Mouse (Mus musculus): ENCODE data around the gene Ly6g6f. TPM values are rescaled to one million over a fixed set of nuclear protein-coding genes. Genes with fewer than 3 reads are reported as not detected.
A peak's percentile ranks its signal among the peaks of the same experiment; 100 is the strongest.
"Not testable (repeated sequence)": the region's sequence is repeated elsewhere in the genome, so short reads cannot be mapped to it uniquely, and the experiment has no call there.

Gene Ly6g6f
- polyA plus RNA-seq, 1 experiment from 2014 or later, result 0.13 TPM

DNA sequence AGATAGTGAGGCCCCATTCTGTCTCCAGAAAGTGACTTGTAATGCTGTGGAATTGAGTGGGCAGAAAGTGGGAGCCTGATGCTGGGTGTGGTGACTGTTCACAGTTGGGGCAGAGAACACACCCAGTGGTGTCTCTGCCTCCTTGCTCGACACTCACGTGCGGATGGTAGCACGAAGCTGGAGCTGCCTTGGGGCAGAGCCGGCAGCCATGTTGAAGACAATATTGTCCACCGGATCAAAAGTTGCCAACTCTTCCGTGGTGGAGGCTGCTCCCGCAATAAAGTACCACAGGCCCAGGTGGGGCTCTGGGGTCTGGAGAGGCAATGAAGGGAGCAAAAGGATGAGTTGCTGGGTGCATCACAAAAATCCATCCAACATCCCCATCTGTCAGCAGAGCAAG, 45.6 kb upstream of the Ly6g6f start:
- Histone ChIP-seq H3K27me3 (ENCODE audit: control insufficient read depth, insufficient read depth, low read length) (no peaks in the 10 kb centered on the region), H3K4me1 (replicated peaks; ENCODE audit: control insufficient read depth, insufficient read depth) (peaks cover 3% of the 10 kb centered on the region; the same call in 1 of the 2 replicates), H3K4me3 (ENCODE audit: low read depth, low read length) (no peak overlapping the region), H3K36me3 (ENCODE audit: control insufficient read depth, insufficient read depth, low read length) (no peaks in the 10 kb centered on the region; the same call in none of the 2 replicates), H3K27ac (replicated peaks) (no peak overlapping the region), H3K9ac (ENCODE audit: low read length) (no peak overlapping the region), H3K9me3 (ENCODE audit: control insufficient read depth, low read length) (no peaks in the 10 kb centered on the region), H3K4me2 (replicated peaks; ENCODE audit: low read depth) (no peak overlapping the region)
- WGBS, result 91% methylated on average over 8 of the region's 8 CpGs
- DNase-seq (ENCODE audit: low spot score), result no peak
- TF ChIP-seq EP300 (optimal IDR thresholded peaks at IDR 0.05), result no peak
- TF ChIP-seq CTCF (IDR thresholded peaks at IDR 0.05; ENCODE audit: low read depth), result no peak
- no peak for ATAC-seq (ENCODE audit: low FRiP score, low TSS enrichment)

DNA sequence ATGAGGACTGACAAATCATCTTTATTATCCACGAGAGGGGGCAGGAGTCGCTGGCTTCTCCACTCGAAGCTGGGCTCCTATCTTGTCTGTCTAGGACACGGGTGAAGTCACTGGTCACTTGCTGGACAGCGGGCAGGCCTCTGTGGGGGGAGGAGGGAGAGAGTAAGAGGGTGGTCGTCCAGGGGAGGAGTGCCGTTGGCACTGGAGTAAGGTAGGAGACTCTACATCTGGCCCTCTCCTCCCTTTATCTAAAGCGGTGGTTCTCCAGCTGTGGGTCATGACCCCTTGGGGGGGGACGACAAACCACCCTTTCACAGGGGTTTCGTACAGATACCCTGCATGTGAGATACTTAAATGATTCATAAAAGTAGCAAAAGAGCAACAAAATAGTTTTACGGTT, 43.6 kb upstream of the Ly6g6f start:
- H3K4me3 ChIP-seq (ENCODE audit: low read depth, low read length), result no peak overlapping the region
- H3K36me3 ChIP-seq (ENCODE audit: control insufficient read depth, insufficient read depth, low read length), result no peaks in the 10 kb centered on the region; the same call in none of the 2 replicates
- H3K9me3 ChIP-seq (ENCODE audit: control insufficient read depth, low read length), result no peaks in the 10 kb centered on the region
- no peak overlapping the region for H3K9ac ChIP-seq (ENCODE audit: low read length)
- ATAC-seq (ENCODE audit: low FRiP score, low TSS enrichment) (no peak), DNase-seq (ENCODE audit: low spot score) (no peak)
- no peaks in the 10 kb centered on the region for H3K27me3 ChIP-seq (ENCODE audit: control insufficient read depth, insufficient read depth, low read length)
- peaks cover 3% of the 10 kb centered on the region; the same call in 1 of the 2 replicates for H3K4me1 ChIP-seq (replicated peaks; ENCODE audit: control insufficient read depth, insufficient read depth)
- no peak overlapping the region for H3K4me2 ChIP-seq (replicated peaks; ENCODE audit: low read depth)
- WGBS, result 73% methylated on average over 11 of the region's 11 CpGs
- TF ChIP-seq CTCF (IDR thresholded peaks at IDR 0.05; ENCODE audit: low read depth), result no peak
- no peak for TF ChIP-seq EP300 (optimal IDR thresholded peaks at IDR 0.05)
- H3K27ac ChIP-seq (replicated peaks), result no peak overlapping the region

DNA sequence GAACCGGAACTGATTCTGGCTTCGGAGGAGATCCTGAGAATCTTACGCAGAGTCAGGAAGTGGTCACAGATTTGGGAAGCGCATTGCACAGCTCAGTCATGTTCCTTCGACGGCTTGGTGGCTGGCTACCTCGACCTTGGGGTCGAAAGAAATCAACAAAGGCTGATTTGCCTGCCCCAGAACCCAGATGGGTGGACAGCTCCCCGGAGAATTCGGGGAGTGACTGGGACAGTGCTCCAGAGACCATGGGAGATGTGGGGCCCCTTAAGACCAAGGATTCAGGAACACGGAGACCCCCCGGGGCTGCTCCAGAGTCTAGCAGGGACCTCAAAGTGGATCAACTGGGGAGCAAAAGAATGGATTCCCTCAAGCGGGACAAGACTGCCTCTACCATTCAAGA, 41.6 kb upstream of the Ly6g6f start:
- Histone ChIP-seq H3K36me3 (ENCODE audit: control insufficient read depth, insufficient read depth, low read length) (no peaks in the 10 kb centered on the region; the same call in none of the 2 replicates), H3K4me1 (replicated peaks; ENCODE audit: control insufficient read depth, insufficient read depth) (peaks cover 3% of the 10 kb centered on the region; the same call in 1 of the 2 replicates), H3K27me3 (ENCODE audit: control insufficient read depth, insufficient read depth, low read length) (no peaks in the 10 kb centered on the region), H3K9ac (ENCODE audit: low read length) (peak overlapping the region; percentile 77), H3K4me3 (ENCODE audit: low read depth, low read length) (peak overlapping the region; percentile 61), H3K4me2 (replicated peaks; ENCODE audit: low read depth) (peak overlapping the region; percentile 85), H3K9me3 (ENCODE audit: control insufficient read depth, low read length) (no peaks in the 10 kb centered on the region), H3K27ac (replicated peaks) (peak overlapping the region; percentile 87)
- WGBS, result 47% methylated on average over 13 of the region's 13 CpGs
- no peak for DNase-seq (ENCODE audit: low spot score)
- TF ChIP-seq CTCF (IDR thresholded peaks at IDR 0.05; ENCODE audit: low read depth), result no peak
- no peak for TF ChIP-seq EP300 (optimal IDR thresholded peaks at IDR 0.05)
- ATAC-seq (ENCODE audit: low FRiP score, low TSS enrichment), result no peak

DNA sequence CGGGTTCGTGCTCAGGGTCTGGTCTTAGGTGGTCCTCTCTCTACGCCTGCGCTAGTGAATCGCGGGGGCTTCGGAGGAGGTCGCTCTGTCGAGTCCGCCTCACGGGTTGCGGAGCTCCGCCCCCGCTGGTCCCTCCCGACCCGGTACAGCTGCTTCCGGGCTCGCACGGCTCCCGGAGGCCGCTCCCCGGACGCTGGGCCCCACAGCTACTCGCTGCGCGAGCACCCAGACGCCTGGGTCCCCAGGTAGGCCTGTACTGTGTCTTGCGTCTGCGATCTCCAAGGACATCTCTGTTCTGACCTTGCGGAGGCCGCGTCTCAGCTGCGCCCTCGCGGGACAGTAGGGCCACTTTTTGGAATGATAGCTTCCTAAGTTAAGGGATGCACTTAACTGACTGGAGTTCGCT, 40.8 kb upstream of the Ly6g6f start, which contains the start of gene D17H6S53E:
Gene D17H6S53E, plus strand, starts transcription at position 168 of the 406 bp plus-strand sequence.
- WGBS, result under 1% methylated on average over 34 of the region's 36 CpGs
- peak within 1 kb of the TSS; percentile 87 for H3K27ac ChIP-seq (replicated peaks)
- H3K27me3 ChIP-seq (ENCODE audit: control insufficient read depth, insufficient read depth, low read length), result no peaks in the 10 kb centered on the region

DNA sequence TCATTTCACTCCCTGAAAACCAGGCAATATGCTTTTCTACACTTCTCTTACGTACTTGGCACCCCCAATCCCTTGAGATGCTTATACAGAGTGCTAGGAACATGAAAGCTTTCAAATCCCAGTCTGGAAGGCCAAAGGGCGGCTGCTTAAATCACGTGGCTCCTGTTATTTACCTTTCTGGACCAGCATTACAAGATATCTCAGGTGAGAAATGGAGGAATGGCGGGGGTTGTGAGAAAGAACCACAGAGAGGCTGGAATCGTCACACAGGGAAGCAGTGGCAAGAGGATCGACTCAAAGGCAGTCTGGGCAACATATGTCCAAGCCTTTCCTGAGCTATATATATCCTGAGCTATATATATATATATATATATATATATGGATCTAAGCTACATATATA, 40.2 kb upstream of the Ly6g6f start:
- peaks cover 3% of the 10 kb centered on the region; the same call in 1 of the 2 replicates for H3K4me1 ChIP-seq (replicated peaks; ENCODE audit: control insufficient read depth, insufficient read depth)
- peak overlapping the region; percentile 77 for H3K9ac ChIP-seq (ENCODE audit: low read length)
- peak overlapping the region; percentile 61 for H3K4me3 ChIP-seq (ENCODE audit: low read depth, low read length)
- 11% methylated on average over 6 of the region's 6 CpGs for WGBS
- H3K9me3 ChIP-seq (ENCODE audit: control insufficient read depth, low read length), result no peaks in the 10 kb centered on the region
- H3K27ac ChIP-seq (replicated peaks), result peak overlapping the region; percentile 87
- H3K36me3 ChIP-seq (ENCODE audit: control insufficient read depth, insufficient read depth, low read length), result no peaks in the 10 kb centered on the region; the same call in none of the 2 replicates
- peak; percentile 76 for DNase-seq (ENCODE audit: low spot score)
- H3K4me2 ChIP-seq (replicated peaks; ENCODE audit: low read depth), result peak overlapping the region; percentile 85
- H3K27me3 ChIP-seq (ENCODE audit: control insufficient read depth, insufficient read depth, low read length), result no peaks in the 10 kb centered on the region
- TF ChIP-seq EP300 (optimal IDR thresholded peaks at IDR 0.05) (no peak), CTCF (IDR thresholded peaks at IDR 0.05; ENCODE audit: low read depth) (no peak)
- ATAC-seq (ENCODE audit: low FRiP score, low TSS enrichment), result no peak

More for the DNA sequence above, 40.8 kb upstream of the Ly6g6f start, which contains the start of gene D17H6S53E:
- DNase-seq (ENCODE audit: low spot score) (peak; percentile 90), ATAC-seq (ENCODE audit: low FRiP score, low TSS enrichment) (peak; percentile 63)
- peak within 1 kb of the TSS; percentile 61 for H3K4me3 ChIP-seq (ENCODE audit: low read depth, low read length)
- TF ChIP-seq CTCF (IDR thresholded peaks at IDR 0.05; ENCODE audit: low read depth), result 0 out of 2 replicates have a peak, but pooled peaks have one; percentile 2
- TF ChIP-seq EP300 (optimal IDR thresholded peaks at IDR 0.05), result no peak
- H3K36me3 ChIP-seq (ENCODE audit: control insufficient read depth, insufficient read depth, low read length), result no peaks in the 10 kb centered on the region; the same call in none of the 2 replicates
- peak within 1 kb of the TSS; percentile 77 for H3K9ac ChIP-seq (ENCODE audit: low read length)
- H3K9me3 ChIP-seq (ENCODE audit: control insufficient read depth, low read length), result no peaks in the 10 kb centered on the region
- peaks cover 3% of the 10 kb centered on the region; the same call in 1 of the 2 replicates for H3K4me1 ChIP-seq (replicated peaks; ENCODE audit: control insufficient read depth, insufficient read depth)
- peak within 1 kb of the TSS; percentile 85 for H3K4me2 ChIP-seq (replicated peaks; ENCODE audit: low read depth)

DNA sequence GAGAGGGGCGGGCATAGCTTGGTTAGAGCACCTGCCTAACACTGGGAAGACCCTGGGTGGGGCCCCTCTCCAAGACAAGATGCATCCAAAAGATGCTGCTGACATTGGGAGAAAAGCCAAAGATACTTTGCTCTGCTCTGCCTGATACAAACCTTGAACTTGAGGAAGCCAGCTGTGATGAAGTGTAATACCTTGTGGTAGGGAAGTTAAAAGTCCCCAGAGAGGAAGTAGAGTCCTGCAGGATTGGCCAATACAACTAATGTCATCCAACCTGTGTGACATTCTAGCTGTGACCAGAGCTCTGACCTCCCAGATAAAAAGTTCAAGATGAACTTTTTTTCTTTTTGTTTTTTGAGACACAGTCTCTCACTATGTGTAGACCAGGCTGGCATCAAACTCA, 39.7 kb upstream of the Ly6g6f start:
- WGBS, result 87% methylated on average over 1 of the region's 1 CpGs
- Histone ChIP-seq H3K27ac (replicated peaks) (peak overlapping the region; percentile 74), H3K36me3 (ENCODE audit: control insufficient read depth, insufficient read depth, low read length) (no peaks in the 10 kb centered on the region; the same call in 1 of the 2 replicates), H3K4me2 (replicated peaks; ENCODE audit: low read depth) (no peak overlapping the region), H3K27me3 (ENCODE audit: control insufficient read depth, insufficient read depth, low read length) (no peaks in the 10 kb centered on the region), H3K4me1 (replicated peaks; ENCODE audit: control insufficient read depth, insufficient read depth) (peaks cover 3% of the 10 kb centered on the region; the same call in 1 of the 2 replicates), H3K9ac (ENCODE audit: low read length) (no peak overlapping the region), H3K4me3 (ENCODE audit: low read depth, low read length) (no peak overlapping the region), H3K9me3 (ENCODE audit: control insufficient read depth, low read length) (no peaks in the 10 kb centered on the region)
- DNase-seq (ENCODE audit: low spot score) (no peak), ATAC-seq (ENCODE audit: low FRiP score, low TSS enrichment) (no peak)
- TF ChIP-seq CTCF (IDR thresholded peaks at IDR 0.05; ENCODE audit: low read depth) (no peak), EP300 (optimal IDR thresholded peaks at IDR 0.05) (no peak)

DNA sequence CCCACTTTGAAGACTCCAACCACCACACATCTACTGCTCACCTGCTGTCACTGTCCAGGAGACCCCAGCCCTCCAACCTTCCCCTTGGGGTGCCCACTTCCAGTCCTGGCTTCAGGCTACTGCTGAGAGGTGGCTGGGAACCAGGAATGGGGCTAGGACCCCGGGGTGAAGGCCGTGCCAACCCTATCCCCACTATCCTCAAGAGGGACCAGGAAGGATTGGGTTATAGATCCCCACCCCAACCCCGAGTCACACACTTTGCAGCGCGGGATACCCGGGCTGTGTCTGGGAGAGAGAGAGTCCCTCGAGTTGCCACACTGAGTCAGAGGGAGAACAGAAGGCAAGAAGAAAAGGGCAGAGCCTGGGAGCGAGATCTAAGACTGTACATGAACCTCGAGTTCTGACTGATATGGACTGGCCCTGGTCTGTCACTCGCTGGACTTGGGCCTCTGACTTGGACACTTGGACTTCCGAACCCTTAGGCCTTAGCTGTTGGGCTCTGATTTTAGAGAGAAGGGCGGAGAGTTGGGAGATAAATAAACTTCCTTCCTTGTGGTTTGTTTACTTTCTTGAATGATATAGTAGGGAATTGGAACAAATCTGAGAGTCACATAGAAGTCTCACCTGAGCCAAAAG, 39.0 kb upstream of the Ly6g6f start:
- 75% methylated on average over 12 of the region's 12 CpGs for WGBS
- not testable (repeated sequence) for H3K9me3 ChIP-seq (ENCODE audit: control insufficient read depth, low read length); H3K4me2 ChIP-seq (replicated peaks; ENCODE audit: low read depth); H3K4me3 ChIP-seq (ENCODE audit: low read depth, low read length); H3K36me3 ChIP-seq (ENCODE audit: control insufficient read depth, insufficient read depth, low read length); H3K9ac ChIP-seq (ENCODE audit: low read length); H3K27me3 ChIP-seq (ENCODE audit: control insufficient read depth, insufficient read depth, low read length); H3K4me1 ChIP-seq (replicated peaks; ENCODE audit: control insufficient read depth, insufficient read depth)
- peak overlapping the region; percentile 74 for H3K27ac ChIP-seq (replicated peaks)
- ATAC-seq (ENCODE audit: low FRiP score, low TSS enrichment) (peak; percentile 46), DNase-seq (ENCODE audit: low spot score) (peak; percentile 55)

DNA sequence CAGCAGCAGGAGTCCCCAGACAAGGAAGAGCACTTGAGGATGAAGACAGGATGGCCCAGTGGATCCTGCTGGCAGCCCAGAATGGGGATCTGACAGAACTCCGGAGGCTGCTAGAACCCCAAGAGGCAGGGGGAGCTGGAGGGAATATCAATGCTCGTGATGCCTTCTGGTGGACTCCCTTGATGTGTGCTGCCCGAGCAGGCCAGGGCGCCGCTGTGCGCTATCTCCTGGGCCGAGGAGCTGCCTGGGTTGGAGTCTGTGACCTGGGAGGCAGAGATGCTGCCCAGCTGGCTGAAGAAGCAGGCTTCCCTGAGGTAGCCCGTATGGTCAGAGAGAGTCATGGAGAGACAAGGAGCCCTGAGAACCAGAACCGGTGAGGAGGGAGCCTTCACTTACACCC, 37.9 kb upstream of the Ly6g6f start:
- not testable (repeated sequence) for H3K9ac ChIP-seq (ENCODE audit: low read length); ATAC-seq (ENCODE audit: low FRiP score, low TSS enrichment); H3K27me3 ChIP-seq (ENCODE audit: control insufficient read depth, insufficient read depth, low read length); H3K4me1 ChIP-seq (replicated peaks; ENCODE audit: control insufficient read depth, insufficient read depth); DNase-seq (ENCODE audit: low spot score); H3K4me3 ChIP-seq (ENCODE audit: low read depth, low read length); H3K4me2 ChIP-seq (replicated peaks; ENCODE audit: low read depth); H3K9me3 ChIP-seq (ENCODE audit: control insufficient read depth, low read length); H3K27ac ChIP-seq (replicated peaks); H3K36me3 ChIP-seq (ENCODE audit: control insufficient read depth, insufficient read depth, low read length)
- WGBS, result 89% methylated on average over 9 of the region's 9 CpGs

All from stomach, postnatal 0 days (tissue).